Mouse (Mus musculus): ENCODE data around the gene Lrrfip2. TPM values are rescaled to one million over a fixed set of nuclear protein-coding genes. Genes with fewer than 3 reads are reported as not detected.
A peak's percentile ranks its signal among the peaks of the same experiment; 100 is the strongest.

Lrrfip2 gene
- 39.6 and 40.4 TPM in 2 replicates for polyA plus RNA-seq (2014; fragmentation: Nextera tagmentation; extraction: Ambion mirVana)

DNA sequence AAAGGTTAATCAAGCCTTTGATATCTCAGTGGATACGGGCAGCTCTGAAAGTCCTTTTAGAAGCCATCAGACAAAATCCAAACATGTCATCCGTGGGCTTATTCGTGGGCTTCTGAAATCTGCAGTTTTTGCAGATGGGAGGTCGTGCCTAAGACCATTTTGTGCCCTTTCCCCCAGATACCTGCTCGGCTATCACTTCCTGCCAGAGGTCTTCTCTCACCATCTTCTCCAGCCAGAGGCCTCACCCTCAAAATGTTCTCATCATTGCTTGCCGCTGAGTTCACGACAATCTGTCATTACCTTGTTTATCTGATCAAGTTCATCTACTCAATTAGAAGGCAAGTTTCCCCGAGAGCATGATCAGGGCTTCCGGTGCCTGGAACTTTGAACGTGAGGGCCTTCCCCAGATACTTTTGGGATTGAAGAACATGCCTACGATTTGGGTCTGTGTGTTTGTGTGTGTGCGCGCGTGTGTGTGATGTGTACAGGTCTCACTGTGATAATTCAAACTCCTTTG, at the start of gene Lrrfip2:
Gene Lrrfip2, plus strand, starts transcription at position 467 of the 517 bp plus-strand sequence.
- ATAC-seq (ENCODE audit: insufficient read depth) = no peak
- H3K4me2 ChIP-seq = peak within 1 kb of the TSS; percentile 88
- H3K27ac ChIP-seq (ENCODE audit: low read depth) = peak within 1 kb of the TSS; percentile 80
- H3K27me3 ChIP-seq (ENCODE audit: insufficient read depth, low read length) = no peaks in the 10 kb centered on the region
- no peaks in the 10 kb centered on the region for H3K36me3 ChIP-seq (ENCODE audit: insufficient read depth)
- no peaks in the 10 kb centered on the region for H3K9me3 ChIP-seq (ENCODE audit: low read depth, low read length)
- H3K9ac ChIP-seq = peak within 1 kb of the TSS; percentile 83
- H3K4me3 ChIP-seq (ENCODE audit: low read depth, low read length) = peak within 1 kb of the TSS; percentile 97
- WGBS = 29% methylated on average over 14 of the region's 14 CpGs
- no peak for TF ChIP-seq CTCF (IDR thresholded peaks at IDR 0.05; ENCODE audit: low read depth)
- DNase-seq = no peak
- H3K4me1 ChIP-seq (ENCODE audit: insufficient read depth) = peaks cover 8% of the 10 kb centered on the region; the same call in 1 of the 2 replicates

DNA sequence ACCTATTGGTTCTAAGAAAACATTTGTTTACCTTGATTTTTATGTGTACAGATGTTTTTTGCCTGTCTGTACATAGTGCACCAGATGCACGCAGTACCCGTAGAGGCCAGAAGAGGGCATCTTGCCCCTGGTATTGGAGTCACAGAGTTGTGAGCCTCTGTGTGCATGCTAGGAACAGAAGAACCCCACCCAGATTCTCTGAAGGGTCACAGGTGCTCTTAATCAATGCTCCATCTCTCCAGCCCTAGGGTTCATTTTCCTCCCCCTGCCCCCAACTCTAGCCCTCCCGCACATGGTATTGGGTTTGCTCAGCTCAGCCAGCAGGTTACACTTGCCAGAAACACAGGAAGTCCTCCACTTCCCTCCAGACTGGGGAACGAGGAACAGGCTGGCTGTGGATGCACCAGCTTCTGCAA, 46.8 kb upstream of the Lrrfip2 start:
- Histone ChIP-seq H3K4me2 (no peak overlapping the region), H3K36me3 (ENCODE audit: insufficient read depth) (no peaks in the 10 kb centered on the region), H3K4me1 (ENCODE audit: insufficient read depth) (no peaks in the 10 kb centered on the region), H3K4me3 (ENCODE audit: low read depth, low read length) (no peak overlapping the region), H3K9me3 (ENCODE audit: low read depth, low read length) (peaks cover 8% of the 10 kb centered on the region; the same call in 1 of the 2 replicates), H3K9ac (no peak overlapping the region), H3K27me3 (ENCODE audit: insufficient read depth, low read length) (no peaks in the 10 kb centered on the region), H3K27ac (ENCODE audit: low read depth) (no peak overlapping the region)
- 25% methylated on average over 4 of the region's 4 CpGs for WGBS
- TF ChIP-seq CTCF (IDR thresholded peaks at IDR 0.05; ENCODE audit: low read depth) = peak; percentile 76
- ATAC-seq (ENCODE audit: insufficient read depth) = peak; percentile 71; the same call in 1 of the 2 replicates
- DNase-seq = peak; percentile 80

DNA sequence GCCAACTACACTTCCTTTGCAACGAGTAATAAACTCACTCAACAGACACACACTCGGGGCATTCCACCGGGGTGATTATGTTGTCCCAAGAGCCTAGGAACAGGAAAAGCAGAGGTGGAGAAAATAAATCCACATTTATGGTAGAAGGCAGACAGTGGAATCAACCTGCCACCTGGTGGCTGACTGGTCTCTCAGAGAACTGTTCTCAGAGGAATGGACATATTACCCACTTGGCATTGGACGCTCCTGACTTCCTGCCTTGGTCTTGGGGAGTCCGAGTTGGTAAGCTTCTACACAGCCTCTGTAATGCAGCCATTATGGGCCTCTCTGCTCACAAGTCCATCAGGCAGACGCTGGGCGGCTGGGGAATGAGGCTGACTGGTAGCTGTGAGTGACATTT, 45.2 kb upstream of the Lrrfip2 start:
- 46% methylated on average over 7 of the region's 7 CpGs for WGBS
- Histone ChIP-seq H3K9me3 (ENCODE audit: low read depth, low read length) (peaks cover 8% of the 10 kb centered on the region; the same call in 1 of the 2 replicates), H3K4me2 (no peak overlapping the region), H3K9ac (no peak overlapping the region), H3K27me3 (ENCODE audit: insufficient read depth, low read length) (no peaks in the 10 kb centered on the region), H3K4me1 (ENCODE audit: insufficient read depth) (no peaks in the 10 kb centered on the region), H3K4me3 (ENCODE audit: low read depth, low read length) (no peak overlapping the region), H3K27ac (ENCODE audit: low read depth) (no peak overlapping the region), H3K36me3 (ENCODE audit: insufficient read depth) (no peaks in the 10 kb centered on the region)
- ATAC-seq (ENCODE audit: insufficient read depth) = peak; percentile 60; the same call in 1 of the 2 replicates
- TF ChIP-seq CTCF (IDR thresholded peaks at IDR 0.05; ENCODE audit: low read depth) = peak; percentile 69
- DNase-seq = peak; percentile 68

DNA sequence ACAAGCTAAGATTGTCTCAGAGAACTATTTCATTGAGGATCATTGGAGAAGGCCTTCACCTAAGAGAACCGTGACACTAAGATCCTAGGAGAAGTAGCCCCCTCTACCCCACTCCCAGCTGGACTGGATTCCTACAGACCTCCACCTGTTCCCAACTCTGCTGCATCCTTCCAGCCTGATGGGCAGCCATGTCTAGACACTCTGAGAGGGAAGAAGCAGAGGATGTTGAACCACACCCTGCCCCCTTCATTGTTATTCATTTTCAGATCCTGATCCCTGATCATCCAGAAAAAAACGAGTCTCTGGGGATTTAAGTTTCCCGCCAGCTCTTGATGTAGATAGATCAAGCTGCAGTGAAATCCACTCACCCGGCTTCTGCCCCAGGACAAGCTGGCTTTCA, 44.4 kb upstream of the Lrrfip2 start:
- Histone ChIP-seq H3K4me1 (ENCODE audit: insufficient read depth) (no peaks in the 10 kb centered on the region), H3K4me2 (no peak overlapping the region), H3K9ac (no peak overlapping the region), H3K36me3 (ENCODE audit: insufficient read depth) (no peaks in the 10 kb centered on the region), H3K9me3 (ENCODE audit: low read depth, low read length) (peaks cover 8% of the 10 kb centered on the region; the same call in 1 of the 2 replicates), H3K27me3 (ENCODE audit: insufficient read depth, low read length) (no peaks in the 10 kb centered on the region), H3K27ac (ENCODE audit: low read depth) (no peak overlapping the region), H3K4me3 (ENCODE audit: low read depth, low read length) (no peak overlapping the region)
- no peak for TF ChIP-seq CTCF (IDR thresholded peaks at IDR 0.05; ENCODE audit: low read depth)
- ATAC-seq (ENCODE audit: insufficient read depth) = no peak
- WGBS = 73% methylated on average over 4 of the region's 4 CpGs
- no peak for DNase-seq

DNA sequence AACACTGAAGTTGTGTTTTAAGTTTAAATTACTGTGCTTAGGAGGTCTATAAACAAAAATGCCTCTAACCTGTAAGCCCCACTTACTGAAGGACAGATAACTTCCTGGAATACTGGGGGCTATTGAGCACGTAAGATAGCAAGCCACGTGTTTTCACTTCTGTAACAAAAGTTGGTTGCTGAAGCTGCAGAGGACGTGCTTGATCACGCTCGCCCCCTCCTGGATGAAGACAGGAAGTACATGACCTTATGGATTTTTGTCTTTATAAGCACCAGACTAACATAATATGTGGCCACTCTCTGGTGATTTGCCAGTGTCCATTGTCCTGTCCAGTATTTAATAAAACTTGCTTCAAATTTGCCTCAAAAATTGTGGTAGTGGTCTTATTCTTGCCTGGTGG, 39.6 kb upstream of the Lrrfip2 start:
- Histone ChIP-seq H3K4me3 (ENCODE audit: low read depth, low read length) (no peak overlapping the region), H3K9ac (no peak overlapping the region), H3K4me2 (no peak overlapping the region), H3K9me3 (ENCODE audit: low read depth, low read length) (peaks cover 8% of the 10 kb centered on the region; the same call in 1 of the 2 replicates), H3K4me1 (ENCODE audit: insufficient read depth) (no peaks in the 10 kb centered on the region), H3K36me3 (ENCODE audit: insufficient read depth) (no peaks in the 10 kb centered on the region), H3K27ac (ENCODE audit: low read depth) (no peak overlapping the region), H3K27me3 (ENCODE audit: insufficient read depth, low read length) (no peaks in the 10 kb centered on the region)
- ATAC-seq (ENCODE audit: insufficient read depth) = no peak
- TF ChIP-seq CTCF (IDR thresholded peaks at IDR 0.05; ENCODE audit: low read depth) = peak; percentile 52
- WGBS = 65% methylated on average over 5 of the region's 5 CpGs
- DNase-seq = peak; percentile 41

DNA sequence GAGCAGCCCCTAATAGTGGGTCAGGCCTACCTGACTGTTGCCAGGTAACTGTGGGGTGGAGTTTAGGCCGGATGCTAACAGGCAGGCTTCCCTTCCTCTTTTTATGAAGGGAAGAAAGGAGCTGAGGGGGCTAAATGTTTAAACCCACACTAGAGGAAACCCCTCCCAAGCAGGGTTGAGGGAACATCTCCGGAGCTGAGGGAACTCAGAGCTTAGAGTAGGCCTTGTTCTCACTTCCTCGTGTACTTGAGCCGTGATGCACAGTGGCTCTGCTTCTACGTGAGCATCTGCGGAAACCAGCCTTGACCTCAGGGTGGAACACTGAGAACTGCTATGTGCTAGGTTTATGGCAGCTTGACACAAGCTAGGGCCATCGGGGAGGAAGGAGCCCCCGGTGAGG, 36.6 kb upstream of the Lrrfip2 start:
- 89% methylated on average over 8 of the region's 8 CpGs for WGBS
- ATAC-seq (ENCODE audit: insufficient read depth) = no peak

DNA sequence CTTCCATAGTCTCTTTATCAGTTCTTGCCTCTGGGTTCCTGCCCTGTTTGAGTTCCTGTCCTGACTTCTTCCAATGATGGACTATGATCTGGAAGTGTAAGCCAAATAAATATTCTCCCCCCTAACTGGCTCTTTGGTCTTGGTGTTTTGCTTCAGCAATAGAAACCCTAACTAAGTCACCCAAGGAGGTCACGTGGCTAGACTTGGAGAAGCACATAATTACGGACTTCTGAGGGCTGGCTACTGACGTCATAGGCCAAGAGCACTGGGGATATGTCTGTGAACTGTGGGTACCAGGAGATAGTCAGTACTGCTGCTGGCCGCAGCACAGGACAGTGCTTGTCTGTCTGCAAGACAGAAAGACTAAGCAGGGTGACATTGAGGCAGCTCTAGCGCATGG, 35.6 kb upstream of the Lrrfip2 start:
- H3K9me3 ChIP-seq (ENCODE audit: low read depth, low read length) = no peaks in the 10 kb centered on the region
- H3K36me3 ChIP-seq (ENCODE audit: insufficient read depth) = no peaks in the 10 kb centered on the region
- whole genome bisulfite sequencing = 71% methylated on average over 5 of the region's 5 CpGs
- no peak overlapping the region for H3K9ac ChIP-seq
- no peak for TF ChIP-seq CTCF (IDR thresholded peaks at IDR 0.05; ENCODE audit: low read depth)
- DNase-seq = no peak
- no peaks in the 10 kb centered on the region for H3K4me1 ChIP-seq (ENCODE audit: insufficient read depth)
- H3K27me3 ChIP-seq (ENCODE audit: insufficient read depth, low read length) = no peaks in the 10 kb centered on the region
- no peak overlapping the region for H3K4me2 ChIP-seq
- ATAC-seq (ENCODE audit: insufficient read depth) = no peak
- no peak overlapping the region for H3K4me3 ChIP-seq (ENCODE audit: low read depth, low read length)
- no peak overlapping the region for H3K27ac ChIP-seq (ENCODE audit: low read depth)

More for the DNA sequence above, 36.6 kb upstream of the Lrrfip2 start:
- Histone ChIP-seq H3K4me1 (ENCODE audit: insufficient read depth) (no peaks in the 10 kb centered on the region), H3K36me3 (ENCODE audit: insufficient read depth) (no peaks in the 10 kb centered on the region), H3K4me3 (ENCODE audit: low read depth, low read length) (no peak overlapping the region), H3K27ac (ENCODE audit: low read depth) (no peak overlapping the region), H3K9ac (no peak overlapping the region), H3K27me3 (ENCODE audit: insufficient read depth, low read length) (no peaks in the 10 kb centered on the region), H3K9me3 (ENCODE audit: low read depth, low read length) (no peaks in the 10 kb centered on the region), H3K4me2 (no peak overlapping the region)
- no peak for TF ChIP-seq CTCF (IDR thresholded peaks at IDR 0.05; ENCODE audit: low read depth)
- DNase-seq = no peak

Data from lung, embryonic 14.5 days (tissue).